Mouse (Mus musculus) common myeloid progenitor, adult 5-6 weeks (primary cell): Measurements from ENCODE around the gene Mast1. TPM values are rescaled to one million over a fixed set of nuclear protein-coding genes. Genes with fewer than 3 reads are reported as not detected.
"Not testable (repeated sequence)": the region's sequence is repeated elsewhere in the genome, so short reads cannot be mapped to it uniquely, and the experiment has no call there.

Experiments used
- ATAC-seq: replicated peaks from 2 replicates; pipeline ENCODE4 v1.8.0; 2016; ENCODE audit warnings: low read depth, mild to moderate bottlenecking, moderate TSS enrichment, inconsistent platforms; ENCODE audit not compliant: poor library complexity, severe bottlenecking
- total RNA-seq: library from RNA; stranded (forward); fragments of 200-1000, 187-1606 nt; gene quantifications from 2 replicates; pipeline ENCODE4 v1.2.3, GENCODE M21; 2017

Mast1 gene
- total RNA-seq, 1 experiment from 2014 or later = not detected

- ATAC-seq = 0 out of 2 replicates have a peak, but pooled peaks have one; percentile 27
These were observed 23.2 kb downstream of the Mast1 start for GRCm38 (mm10) chr8:84913960-84914359.

GRCm38 (mm10) chr8:84913502-84913900 lies 23.7 kb downstream of the Mast1 start:
- no peak for ATAC-seq

- peak; percentile 33 for ATAC-seq
These were observed 24.2 kb downstream of the Mast1 start for GRCm38 (mm10) chr8:84912895-84913501.

- ATAC-seq = no peak
These were observed 24.8 kb downstream of the Mast1 start for GRCm38 (mm10) chr8:84912391-84912790.

GRCm38 (mm10) chr8:84911854-84912253 lies 25.3 kb downstream of the Mast1 start:
- no peak for ATAC-seq

- ATAC-seq = no peak
These were observed 26.6 kb downstream of the Mast1 start for GRCm38 (mm10) chr8:84910551-84910950.

GRCm38 (mm10) chr8:84909949-84910348 lies 27.2 kb downstream of the Mast1 start:
- no peak for ATAC-seq

GRCm38 (mm10) chr8:84909162-84909767 lies 27.9 kb downstream of the Mast1 start:
- ATAC-seq = no peak

- ATAC-seq = peak; percentile 88
These were observed 28.6 kb downstream of the Mast1 start, which contains the start of gene Dnase2a for GRCm38 (mm10) chr8:84908421-84909161. TSS of gene Dnase2a (plus strand) at chr8:84908560.

- ATAC-seq = not testable (repeated sequence)
These were observed 29.2 kb downstream of the Mast1 start for GRCm38 (mm10) chr8:84907979-84908378.

GRCm38 (mm10) chr8:84907493-84907892 lies 29.7 kb downstream of the Mast1 start:
- no peak for ATAC-seq

GRCm38 (mm10) chr8:84907037-84907436 lies 30.1 kb downstream of the Mast1 start:
- no peak for ATAC-seq

GRCm38 (mm10) chr8:84904351-84904750 lies 32.8 kb downstream of the Mast1 start:
- ATAC-seq = no peak

GRCm38 (mm10) chr8:84902920-84903661 lies 34.1 kb downstream of the Mast1 start:
- peak; percentile 79 for ATAC-seq

- no peak for ATAC-seq
These were observed 34.7 kb downstream of the Mast1 start for GRCm38 (mm10) chr8:84902367-84902919.

GRCm38 (mm10) chr8:84901752-84902151 lies 35.4 kb downstream of the Mast1 start, which contains the start of gene Klf1:
TSS of gene Klf1 (plus strand) at chr8:84901928.
- peak; percentile 44 for ATAC-seq

GRCm38 (mm10) chr8:84901071-84901470 lies 36.1 kb downstream of the Mast1 start:
- ATAC-seq = peak; percentile 54

- ATAC-seq = no peak
These were observed 41.2 kb downstream of the Mast1 start for GRCm38 (mm10) chr8:84895963-84896362.

- ATAC-seq = peak; percentile 99
These were observed 43.4 kb downstream of the Mast1 start, which contains the start of gene Gcdh for GRCm38 (mm10) chr8:84893709-84894134. TSS of gene Gcdh (minus strand) at chr8:84893921.
